Mouse (Mus musculus) T-helper 2 cell (primary cell): ENCODE measurements around the gene Gab2.
"Not testable (repeated sequence)": the region's sequence is repeated elsewhere in the genome, so short reads cannot be mapped to it uniquely, and the experiment has no call there.

Experiments used
- in situ Hi-C: fragments of 300-600 bp; cut with MboI, MseI; formaldehyde crosslinking; loops from one replicate; pipeline ENCODE4 v1.15.1; 2025; ENCODE audit warnings: high pct_unique_total_duplicates

Gene Gab2

GRCm38 (mm10) chr7:97128949-97129348, 47.6 kb downstream of the Gab2 start:
- in situ Hi-C loops: no loop called here

- in situ Hi-C loops: no loop called here
These were observed 55.1 kb downstream of the Gab2 start for GRCm38 (mm10) chr7:97136453-97136852.

- in situ Hi-C loops: no loop called here
These were observed 69.9 kb downstream of the Gab2 start for GRCm38 (mm10) chr7:97151082-97151813.

GRCm38 (mm10) chr7:97154756-97155487, 73.5 kb downstream of the Gab2 start:
- in situ Hi-C loops: no loop called here

GRCm38 (mm10) chr7:97164261-97164660, 82.9 kb downstream of the Gab2 start:
- in situ Hi-C loops: no loop called here

- in situ Hi-C loops: no loop called here
These were observed 89.7 kb downstream of the Gab2 start for GRCm38 (mm10) chr7:97171089-97171488.

DNA sequence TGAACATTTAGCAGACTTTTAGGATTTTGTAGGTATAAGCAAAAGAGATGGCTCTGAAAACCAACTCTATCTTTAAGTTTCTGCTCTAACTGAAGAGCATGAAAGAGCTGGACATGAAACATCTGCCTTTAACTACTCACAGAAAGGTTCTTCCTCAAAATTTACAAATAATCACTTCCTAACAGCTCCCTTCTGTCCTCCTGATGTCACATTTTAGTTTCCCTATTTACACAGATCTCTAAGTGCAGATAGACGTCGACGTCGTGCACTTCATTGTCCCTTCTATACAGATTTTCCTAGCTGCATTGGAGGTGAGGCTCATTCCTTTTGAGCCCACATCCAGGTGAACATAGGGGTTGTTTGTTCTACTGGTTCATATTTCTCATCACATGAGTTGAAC, 90.3 kb downstream of the Gab2 start:
- in situ Hi-C loops: no loop called here

GRCm38 (mm10) chr7:97172126-97172525, 90.7 kb downstream of the Gab2 start:
- in situ Hi-C loops: no loop called here

GRCm38 (mm10) chr7:97181931-97182330, 100.5 kb downstream of the Gab2 start:
- in situ Hi-C loops: no loop called here

DNA sequence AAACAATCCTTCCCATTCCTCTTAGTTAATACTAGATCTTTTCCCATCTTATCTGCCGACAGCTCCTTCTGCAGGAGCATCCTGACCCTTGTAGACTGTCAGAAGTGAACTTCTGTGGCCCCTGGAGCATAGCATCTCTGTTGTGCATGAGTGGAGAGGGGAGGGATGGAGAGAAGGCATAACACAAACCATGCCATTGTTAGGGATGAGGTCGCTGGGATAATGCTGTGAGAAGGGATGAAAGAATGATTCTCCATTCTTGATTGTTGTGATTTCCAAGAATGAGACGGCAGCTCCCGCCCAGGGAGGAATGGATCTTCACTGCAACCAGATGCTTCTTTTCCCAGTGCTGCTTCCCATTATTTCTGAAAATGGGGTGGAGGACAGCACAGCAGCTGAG, 102.0 kb downstream of the Gab2 start:
- in situ Hi-C loops: no loop called here

DNA sequence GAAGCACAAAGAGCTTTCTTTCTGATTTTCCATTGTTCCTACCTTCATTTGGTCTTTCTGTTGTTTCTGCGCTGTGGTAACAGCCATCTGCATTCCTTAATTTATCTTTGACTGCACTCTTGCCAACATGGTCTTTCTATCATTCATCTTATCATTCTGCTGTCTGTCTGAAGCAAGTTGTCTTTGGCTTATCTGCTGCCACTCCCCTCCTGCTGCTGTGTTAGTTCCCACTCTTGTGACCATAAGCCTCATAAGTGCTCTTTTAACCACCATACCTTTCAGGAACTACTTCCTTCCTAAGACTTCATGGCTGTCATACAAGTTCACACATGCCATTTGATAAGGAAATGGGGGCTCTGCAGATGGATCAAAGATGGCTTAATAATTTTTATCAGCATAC, 102.6 kb downstream of the Gab2 start:
- in situ Hi-C loops: no loop called here

- in situ Hi-C loops: no loop called here
These were observed 106.1 kb downstream of the Gab2 start for GRCm38 (mm10) chr7:97187387-97188081.

DNA sequence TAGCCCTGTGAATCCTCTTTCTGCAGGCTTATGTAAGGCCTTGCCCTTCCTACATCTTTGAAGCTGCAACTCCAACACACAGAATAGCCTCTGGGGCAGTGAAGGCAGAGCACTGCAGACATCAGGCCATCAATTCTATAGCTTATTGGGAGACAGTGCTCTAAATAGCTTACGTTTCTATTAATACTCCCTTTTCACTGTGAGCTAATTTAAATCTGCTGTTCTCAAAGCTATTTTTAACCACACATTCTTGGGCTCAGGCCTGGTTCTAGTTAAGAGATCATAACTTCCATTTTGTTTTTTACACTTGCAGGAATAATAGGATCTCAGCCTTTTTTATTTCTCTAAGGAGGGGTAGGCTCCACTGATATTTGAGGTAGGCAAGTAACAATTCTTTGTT, 107.7 kb downstream of the Gab2 start:
- in situ Hi-C loops: no loop called here

DNA sequence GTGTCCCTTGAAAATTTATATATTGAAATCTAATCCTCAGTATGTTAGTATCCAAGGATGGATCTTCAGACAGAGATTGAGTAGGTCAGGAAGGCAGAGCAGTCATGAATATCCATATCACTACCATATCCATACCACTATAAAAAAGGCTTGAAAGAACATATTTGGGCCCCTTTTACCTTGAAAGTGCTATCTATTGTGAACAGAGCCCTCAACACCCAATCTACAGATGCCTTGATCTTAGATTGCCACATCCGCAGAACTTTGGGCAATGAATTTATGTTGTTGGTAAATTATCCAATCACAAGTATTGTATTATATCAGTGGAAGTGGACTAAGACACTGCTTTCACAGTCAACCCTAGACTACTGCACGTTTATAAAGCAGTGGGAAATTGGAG, 122.5 kb downstream of the Gab2 start:
- in situ Hi-C loops: no loop called here

DNA sequence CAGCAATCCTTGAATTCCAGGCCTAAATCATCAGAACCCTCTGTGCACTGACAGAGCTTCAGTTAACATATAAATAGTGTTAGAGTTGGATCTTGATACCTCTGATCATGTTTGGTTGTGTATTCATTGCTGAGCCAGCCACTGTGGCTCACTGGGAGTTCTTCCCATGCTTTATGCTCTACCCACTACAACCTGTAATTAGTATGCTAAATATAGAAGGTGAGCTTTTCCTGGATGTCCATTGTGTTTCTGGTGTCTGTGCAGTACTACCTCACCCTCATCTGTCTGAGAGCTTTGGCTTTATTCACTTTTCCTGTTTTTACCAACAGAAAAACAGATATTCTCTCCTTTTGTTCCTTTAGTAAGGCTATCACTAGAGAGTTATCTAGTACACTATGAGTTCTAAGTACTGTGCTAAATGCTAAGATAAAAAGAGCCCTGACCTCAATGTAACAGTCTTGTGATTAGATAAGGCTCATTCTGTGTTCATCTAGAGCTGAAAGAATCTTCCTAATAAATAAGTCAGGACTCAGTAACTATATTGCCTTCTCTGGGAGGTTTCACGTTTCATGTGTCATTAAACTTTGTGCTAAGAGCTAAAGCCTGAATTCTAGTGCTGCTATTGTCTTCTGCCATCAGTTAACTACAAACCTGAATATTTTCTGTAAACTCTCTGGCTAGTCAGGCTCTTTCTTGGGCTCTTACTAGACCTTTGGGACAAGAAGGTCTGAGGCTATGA, 127.6 kb downstream of the Gab2 start:
- in situ Hi-C loops: no loop called here

- in situ Hi-C loops: no loop called here
These were observed 128.8 kb downstream of the Gab2 start for GRCm38 (mm10) chr7:97210064-97210685.

GRCm38 (mm10) chr7:97211117-97211516, 129.7 kb downstream of the Gab2 start:
- in situ Hi-C loops: no loop called here

GRCm38 (mm10) chr7:97223836-97224235, 142.4 kb downstream of the Gab2 start:
- in situ Hi-C loops: no loop called here

DNA sequence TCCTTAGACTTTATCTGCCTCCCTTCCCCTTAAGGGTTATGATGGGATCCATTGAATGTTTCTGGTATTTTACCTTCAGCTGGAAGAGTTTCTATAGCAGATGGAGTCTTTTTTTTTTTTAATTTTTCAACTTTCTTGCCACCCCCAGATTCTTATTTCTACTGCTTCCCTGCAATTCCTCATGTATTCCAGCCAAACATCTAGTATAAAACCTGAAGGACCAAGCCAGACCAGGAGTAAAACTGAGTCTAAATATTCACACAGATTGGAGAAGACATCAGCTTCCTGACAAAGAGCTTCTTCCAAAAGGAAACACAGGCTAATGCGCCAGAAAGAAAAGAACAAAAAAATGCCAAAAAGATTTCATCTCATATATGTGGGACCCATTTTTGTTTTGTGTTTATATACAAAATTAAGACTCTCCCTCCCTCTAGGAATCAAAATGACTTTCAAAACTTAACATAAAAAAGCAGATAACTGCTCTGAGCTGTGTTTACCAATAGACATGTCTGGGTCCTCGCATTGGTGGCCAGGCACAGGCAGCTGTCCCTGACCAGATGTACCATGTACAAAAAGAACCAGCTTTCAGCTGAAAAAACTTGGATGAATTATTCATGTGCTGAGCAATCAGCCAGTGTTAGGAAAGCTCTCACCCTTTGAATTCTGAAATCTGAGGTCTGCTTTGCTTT, 164.0 kb downstream of the Gab2 start:
- in situ Hi-C loops: no loop called here

DNA sequence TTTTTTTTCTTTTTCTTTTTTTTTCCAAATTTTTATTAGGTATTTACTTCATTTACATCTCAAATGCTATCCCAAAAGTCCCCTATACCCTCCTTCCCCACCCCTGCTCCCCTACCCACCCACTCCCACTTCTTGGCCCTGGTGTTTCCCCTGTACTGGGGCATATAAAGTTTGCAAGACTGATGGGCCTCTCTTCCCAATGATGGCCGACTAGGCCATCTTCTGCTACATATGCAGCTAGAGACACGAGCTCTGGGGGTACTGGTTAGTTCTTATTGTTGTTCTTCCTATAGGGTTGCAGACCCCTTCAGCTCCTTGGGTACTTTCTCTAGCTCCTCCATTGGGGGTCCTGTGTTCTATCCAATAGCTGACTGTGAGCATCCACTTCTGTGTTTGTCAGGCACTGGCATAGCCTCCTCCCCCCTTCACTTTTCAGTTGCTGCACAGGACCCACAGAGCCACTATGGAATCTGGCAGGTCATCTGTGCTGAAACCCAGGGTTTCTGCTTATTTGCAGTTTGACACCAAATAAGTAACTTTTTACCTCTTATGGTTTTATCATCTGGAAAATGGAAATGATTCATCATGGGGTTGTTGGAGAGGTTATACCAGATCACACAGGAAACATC, 164.7 kb downstream of the Gab2 start:
- in situ Hi-C loops: not testable (repeated sequence)
